Mouse (Mus musculus) 416B (cell line): Measurements from ENCODE around the gene Acmsd.

Source experiments
- DNase-seq: peaks from one replicate; pipeline ENCODE4 v3.0.0; 2011; ENCODE audit warnings: low read depth

Acmsd gene

GRCm38 (mm10) chr1:127775206-127775720 lies 46.0 kb downstream of the Acmsd start:
- no peak for DNase-seq

DNA sequence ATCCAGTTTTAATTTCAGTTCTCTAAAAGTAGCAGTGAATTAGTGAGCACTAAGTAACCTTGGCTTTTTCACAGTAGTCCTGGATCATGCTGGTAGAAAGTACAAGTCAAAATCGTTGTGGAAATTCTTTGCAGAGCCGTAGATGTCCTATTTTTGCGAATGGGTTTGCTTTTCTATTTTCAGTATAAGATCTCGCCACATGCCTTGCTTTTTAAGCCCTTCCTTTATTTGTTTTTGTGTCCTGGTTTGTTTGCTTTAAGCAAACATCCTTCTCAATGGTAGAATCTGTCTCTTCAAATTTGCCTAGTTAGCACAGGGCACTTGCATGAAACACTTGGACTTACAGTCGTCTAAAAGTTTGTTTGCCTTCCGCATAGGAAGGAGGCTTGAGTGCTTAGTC lies 47.0 kb downstream of the Acmsd start:
- no peak for DNase-seq

DNA sequence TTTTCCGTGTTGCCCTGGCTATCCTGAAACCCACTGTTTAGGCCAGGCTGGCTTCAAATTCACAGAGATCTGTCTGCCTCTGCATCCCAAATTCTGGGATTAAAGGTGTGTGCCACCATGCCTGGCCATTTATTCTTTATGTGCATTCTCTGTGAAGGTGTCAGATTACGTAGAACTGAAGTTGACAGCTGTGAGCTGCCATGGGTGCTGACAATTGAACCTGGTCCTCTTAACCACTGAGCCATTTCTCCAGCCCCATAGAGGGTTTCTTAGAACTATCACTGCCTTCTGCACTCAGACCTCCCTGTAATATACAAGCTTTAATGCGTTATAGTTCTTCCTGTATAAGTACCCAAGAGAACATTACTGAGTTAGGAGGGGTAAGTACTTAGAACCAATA lies 49.4 kb downstream of the Acmsd start:
- DNase-seq: no peak

DNA sequence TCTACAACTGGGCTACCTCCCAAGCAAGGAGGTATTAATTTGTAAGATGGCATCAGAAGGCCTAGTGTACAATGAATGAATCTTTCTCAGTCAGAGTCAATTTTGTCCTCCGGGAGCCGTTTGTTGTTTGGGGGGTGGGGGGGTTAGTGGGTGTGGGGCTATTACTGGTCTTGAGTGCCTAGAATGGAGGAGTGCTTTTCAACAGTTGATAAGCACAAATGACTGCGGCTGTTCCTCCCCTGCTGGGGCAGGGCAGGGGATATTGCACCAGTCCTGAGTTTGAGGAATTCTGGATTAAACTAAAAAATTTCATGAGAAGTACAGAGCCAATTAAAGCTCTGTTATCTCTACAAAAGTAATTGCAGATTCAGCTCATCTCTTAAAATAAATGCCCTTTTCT lies 50.9 kb downstream of the Acmsd start:
- DNase-seq: no peak

- DNase-seq: peak; percentile 39
These were observed 51.6 kb downstream of the Acmsd start for GRCm38 (mm10) chr1:127780849-127781248.

DNA sequence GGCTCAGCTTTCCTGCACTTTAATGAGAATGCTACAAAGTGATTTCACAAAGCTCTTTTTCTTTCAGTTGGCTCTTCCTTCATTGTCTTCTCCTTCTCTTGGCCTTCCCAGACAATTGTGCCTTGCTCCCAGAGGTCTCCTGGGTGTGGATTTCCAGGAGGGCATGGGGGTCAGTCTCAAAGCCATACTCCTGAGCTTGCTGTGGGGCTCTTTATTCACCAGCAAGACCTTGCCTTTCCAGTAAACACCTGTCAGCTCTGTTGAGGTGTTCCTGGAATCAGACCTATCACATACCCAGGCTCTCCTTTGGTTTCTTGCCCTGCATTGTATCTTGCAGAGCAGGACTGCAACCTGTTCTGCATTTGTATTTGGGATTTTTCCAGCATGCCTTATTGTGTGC lies 54.6 kb downstream of the Acmsd start:
- no peak for DNase-seq

DNA sequence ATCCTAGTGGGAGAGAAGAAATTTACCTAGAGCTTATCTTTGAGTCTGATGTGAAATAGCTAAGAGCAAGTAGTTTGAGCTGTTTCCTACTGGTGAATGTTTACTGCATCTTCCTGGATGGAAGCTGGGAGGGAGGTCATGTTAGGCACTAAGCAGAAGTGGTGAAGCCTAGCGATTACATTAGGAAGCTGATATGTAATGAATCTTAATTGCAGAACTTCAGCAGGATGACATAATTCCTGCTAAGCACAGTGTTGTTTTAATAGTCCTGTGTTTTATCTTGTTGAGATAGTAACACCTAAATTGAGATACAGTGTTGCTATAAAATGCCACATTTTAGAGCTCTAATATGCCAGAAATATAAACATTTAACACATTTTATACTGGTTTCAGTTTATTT lies 56.7 kb downstream of the Acmsd start:
- DNase-seq: peak; percentile 50

DNA sequence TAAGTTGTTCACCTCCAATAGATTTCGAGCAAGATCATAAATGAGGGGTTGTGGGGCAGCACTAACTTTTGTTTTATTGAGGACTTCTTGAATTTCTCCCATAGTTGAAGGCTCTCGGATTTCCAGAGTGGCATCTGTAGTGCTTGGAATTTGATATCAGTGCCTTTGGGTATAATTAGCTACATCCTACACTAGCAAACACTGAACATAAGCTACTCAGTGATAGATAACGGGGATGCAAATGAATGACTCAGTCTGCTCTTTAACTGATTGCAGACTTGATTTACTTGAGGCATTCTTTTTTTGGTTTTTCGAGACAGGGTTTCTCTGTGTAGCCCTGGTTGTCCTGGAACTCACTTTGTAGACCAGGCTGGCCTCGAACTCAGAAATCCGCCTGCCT lies 59.7 kb downstream of the Acmsd start:
- DNase-seq: no peak

DNA sequence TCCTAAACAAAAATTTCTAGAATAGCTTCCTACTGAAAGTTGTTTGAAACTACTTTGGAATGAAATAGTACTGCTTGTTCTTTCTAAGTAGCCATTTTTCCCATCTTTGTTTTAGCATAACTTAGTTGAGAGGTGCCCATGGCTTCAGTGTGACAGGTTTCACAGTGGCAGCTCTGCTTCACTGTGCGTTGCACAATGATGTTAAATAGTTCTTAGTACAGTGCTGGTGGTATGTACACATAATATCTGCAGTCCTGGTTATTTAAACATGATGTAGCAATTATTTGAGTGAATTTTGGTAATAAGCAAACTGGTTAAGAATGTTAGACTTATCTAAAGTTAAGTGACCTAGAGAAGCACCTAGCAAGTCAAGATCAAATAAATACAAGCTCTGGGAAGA lies 64.2 kb downstream of the Acmsd start:
- no peak for DNase-seq

GRCm38 (mm10) chr1:127795087-127795769 lies 66.0 kb downstream of the Acmsd start:
- no peak for DNase-seq

- peak; percentile 88 for DNase-seq
These were observed 67.1 kb downstream of the Acmsd start for GRCm38 (mm10) chr1:127796341-127796740.

DNA sequence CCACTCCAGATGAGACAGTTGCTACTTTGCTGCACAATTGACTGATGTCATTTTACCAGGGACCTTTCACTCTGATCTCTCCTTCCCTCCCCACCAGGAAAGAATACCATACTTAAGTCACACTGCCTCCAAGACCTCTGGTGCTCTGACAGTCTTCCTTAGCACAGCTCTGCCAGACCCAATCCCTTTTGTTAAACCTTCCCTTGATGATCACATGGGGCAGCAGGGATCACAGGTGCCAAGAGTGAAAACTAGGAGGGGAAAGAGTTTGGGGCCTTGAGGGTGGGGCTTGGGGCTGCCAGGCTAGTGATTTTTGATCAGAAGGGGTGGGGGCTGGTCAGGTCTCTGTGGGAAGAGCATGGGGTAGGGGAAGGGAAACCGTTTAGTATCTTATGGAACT lies 67.5 kb downstream of the Acmsd start:
- DNase-seq: no peak

DNA sequence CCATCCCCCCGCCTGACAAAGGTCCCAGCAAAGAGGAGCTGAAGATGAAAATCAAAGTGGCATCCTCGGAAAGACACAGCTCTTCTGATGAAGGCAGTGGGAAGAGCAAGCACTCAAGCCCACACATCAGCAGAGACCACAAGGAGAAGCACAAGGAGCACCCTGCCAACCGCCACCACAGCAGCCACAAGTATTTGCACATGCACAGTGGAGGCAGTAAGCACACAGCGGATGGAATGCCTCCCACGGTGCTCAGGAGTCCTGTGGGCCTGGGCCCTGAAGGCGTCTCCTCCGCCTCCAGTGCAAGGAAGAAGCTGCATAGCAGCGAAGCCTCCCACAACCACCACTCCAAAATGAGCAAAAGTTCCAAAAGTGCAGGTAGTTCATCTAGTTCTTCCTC lies 73.7 kb downstream of the Acmsd start:
- no peak for DNase-seq

- no peak for DNase-seq
These were observed 79.5 kb downstream of the Acmsd start for GRCm38 (mm10) chr1:127808671-127809070.

DNA sequence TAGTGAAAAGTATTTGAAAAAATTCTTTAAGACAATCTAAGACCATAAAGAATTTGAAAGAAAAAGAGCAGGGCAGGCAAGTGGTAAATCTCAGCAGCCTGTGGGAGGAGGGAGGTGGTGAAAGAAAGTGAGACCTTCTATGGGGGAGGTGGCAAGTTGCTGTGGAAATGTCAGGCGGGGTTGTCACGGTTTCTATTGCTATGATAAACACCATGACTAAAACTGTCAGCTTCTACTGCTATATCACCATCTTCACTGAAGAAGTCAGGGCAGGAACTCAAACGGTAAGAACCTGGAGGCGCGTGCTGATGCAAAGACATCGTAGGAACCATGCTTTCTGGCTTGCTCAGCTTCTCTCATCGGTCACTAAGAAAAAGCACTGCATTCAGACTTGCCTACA lies 83.7 kb downstream of the Acmsd start:
- DNase-seq: no peak

DNA sequence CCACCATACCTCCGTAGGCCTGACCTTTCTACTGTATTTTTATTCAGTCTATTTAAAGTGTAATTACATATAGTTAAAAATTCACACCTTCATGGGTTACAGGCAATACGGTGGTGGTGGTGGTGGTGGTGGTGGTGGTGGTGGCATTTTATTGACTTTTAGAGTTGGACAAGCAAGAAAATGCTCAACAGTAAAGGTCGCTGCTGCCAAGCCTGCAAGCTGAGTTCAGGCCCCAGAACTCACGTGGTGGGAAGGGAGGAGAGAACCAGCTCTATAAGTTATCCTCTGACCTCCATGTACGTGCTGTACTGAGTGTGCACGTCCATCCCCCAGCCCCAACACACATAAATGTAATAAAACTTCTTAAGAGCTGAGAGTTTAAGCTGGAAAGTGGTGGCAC lies 87.2 kb downstream of the Acmsd start:
- DNase-seq: no peak
